Mouse (Mus musculus): ENCODE measurements around the gene Cpa2.

GRCm38 (mm10) chr6:30514242-30514641 is 27.1 kb upstream of the Cpa2 start:
- no peak for TF ChIP-seq CTCF (conservative IDR thresholded peaks at IDR 0.05; ENCODE audit: low read length)
- TF ChIP-seq POU5F1 (IDR thresholded peaks at IDR 0.05; ENCODE audit: borderline replicate concordance, low read length): no peak
- no peak for TF ChIP-seq NANOG (IDR thresholded peaks at IDR 0.05; ENCODE audit: borderline replicate concordance, low read length)

Measured in E14TG2a.4 (cell line).